Mouse (Mus musculus) cerebellum, adult 11-12 months (tissue): Measurements from ENCODE around the gene Sstr2.

Source experiments
- DNase-seq: peaks from one replicate; pipeline ENCODE4 v3.0.0; 2022

Gene Sstr2

GRCm38 (mm10) chr11:113621001-113621400 is 1.9 kb downstream of the Sstr2 start:
- DNase-seq = no peak

DNA sequence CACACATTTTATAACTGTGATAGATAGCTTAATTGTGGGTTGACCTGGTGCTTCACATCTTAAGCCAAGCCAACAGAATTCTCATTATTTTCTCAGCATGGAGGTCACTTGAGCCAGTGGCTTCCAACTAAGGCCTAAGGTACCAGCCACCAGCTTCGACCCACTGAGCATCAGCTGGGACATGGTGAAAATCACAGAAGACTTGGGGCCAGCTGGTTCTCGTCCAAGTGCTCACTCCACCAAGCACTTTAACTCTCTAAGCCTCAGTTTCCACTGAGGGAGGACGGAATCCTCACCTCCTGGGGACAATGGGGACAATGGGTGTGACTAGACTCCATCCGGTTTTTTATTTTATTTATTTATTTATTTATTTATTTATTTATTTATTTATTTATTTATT is 2.9 kb downstream of the Sstr2 start:
- no peak for DNase-seq

DNA sequence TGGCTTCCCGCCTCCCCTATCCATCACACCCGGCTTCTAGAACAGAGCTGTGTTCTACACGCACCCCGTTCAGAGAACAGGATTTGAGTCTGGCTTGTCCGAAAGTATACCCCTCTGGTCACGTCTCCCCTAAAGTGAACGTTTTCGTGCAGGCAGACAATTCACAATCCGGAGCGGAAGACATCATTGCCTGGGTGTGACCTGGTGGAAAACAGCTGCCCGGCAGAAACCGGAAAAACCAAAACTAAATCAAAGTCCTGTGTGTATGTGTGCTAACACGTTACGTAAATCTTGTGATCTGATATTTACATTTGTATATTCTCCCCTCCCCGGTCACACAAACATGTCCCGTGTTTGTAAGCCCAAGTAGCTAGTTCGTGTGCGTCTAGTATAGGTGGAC is 6.3 kb downstream of the Sstr2 start:
- DNase-seq = no peak

GRCm38 (mm10) chr11:113627785-113628184 is 8.6 kb downstream of the Sstr2 start:
- DNase-seq = no peak

GRCm38 (mm10) chr11:113630642-113631041 is 11.5 kb downstream of the Sstr2 start:
- no peak for DNase-seq

GRCm38 (mm10) chr11:113631302-113631701 is 12.2 kb downstream of the Sstr2 start:
- no peak for DNase-seq

GRCm38 (mm10) chr11:113631862-113632261 is 12.7 kb downstream of the Sstr2 start:
- no peak for DNase-seq

GRCm38 (mm10) chr11:113632303-113632702 is 13.2 kb downstream of the Sstr2 start:
- no peak for DNase-seq

- no peak for DNase-seq
These were observed 14.3 kb downstream of the Sstr2 start for GRCm38 (mm10) chr11:113633398-113633797.

DNA sequence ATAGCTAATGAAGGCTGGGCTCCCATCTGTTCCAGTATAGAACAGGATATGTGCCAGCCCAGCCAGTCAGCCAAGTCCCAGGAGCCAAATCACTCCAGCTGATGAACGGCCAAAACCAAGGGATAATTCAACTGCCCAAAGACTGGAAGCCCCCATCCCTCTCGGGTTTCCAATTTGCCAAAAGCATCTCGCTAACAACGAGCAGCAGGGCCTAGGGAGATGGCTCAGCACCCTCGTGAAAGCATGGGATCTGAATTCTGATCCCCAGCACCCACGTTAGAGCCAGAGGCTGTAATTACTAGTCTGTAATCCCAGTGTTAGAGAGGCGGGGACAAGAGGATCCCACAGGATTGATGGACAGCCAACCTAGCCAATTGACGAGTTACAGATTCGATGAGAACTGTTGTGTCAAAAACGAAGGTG is 15.6 kb downstream of the Sstr2 start:
- no peak for DNase-seq

- no peak for DNase-seq
These were observed 19.5 kb downstream of the Sstr2 start for GRCm38 (mm10) chr11:113638680-113639079.

DNA sequence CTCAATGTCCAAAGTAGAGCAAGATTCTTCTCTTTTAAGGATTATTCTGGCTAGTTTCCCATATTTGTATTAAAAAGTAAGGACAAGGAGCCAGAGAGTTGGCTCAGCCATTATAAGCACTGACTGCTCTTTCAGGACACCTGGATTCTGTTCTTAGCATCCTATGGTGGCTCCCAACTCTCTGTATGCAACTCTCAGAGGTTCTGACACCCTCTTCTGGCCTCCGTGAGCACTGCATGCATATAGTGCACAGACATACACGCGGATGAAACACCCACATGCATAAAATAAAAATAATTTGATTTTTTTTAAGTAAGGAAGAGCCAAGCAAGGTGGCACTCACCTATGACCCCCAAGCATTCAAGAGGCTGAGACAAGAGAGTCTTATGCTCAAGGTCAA is 26.0 kb downstream of the Sstr2 start:
- no peak for DNase-seq

DNA sequence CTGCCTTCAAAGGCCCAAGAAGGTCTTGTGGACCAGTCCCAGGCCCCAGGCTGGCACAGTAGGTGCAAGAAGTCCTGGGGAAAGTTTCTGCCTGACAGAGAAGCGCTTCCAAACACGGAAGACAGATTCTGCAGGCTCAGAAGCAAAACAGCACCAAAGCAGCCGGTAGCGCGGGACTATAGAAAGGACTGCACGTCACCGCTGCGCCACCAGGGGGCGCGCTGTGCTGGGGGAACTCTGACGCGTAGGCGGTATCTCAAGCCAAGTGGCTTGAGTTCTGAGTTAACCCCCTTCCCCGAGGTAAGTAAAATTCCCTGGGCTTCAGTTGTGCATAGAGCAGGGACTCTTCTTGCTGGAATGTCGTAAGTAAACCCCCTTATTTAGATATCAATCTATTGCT is 29.0 kb downstream of the Sstr2 start:
- peak; percentile 81 for DNase-seq

DNA sequence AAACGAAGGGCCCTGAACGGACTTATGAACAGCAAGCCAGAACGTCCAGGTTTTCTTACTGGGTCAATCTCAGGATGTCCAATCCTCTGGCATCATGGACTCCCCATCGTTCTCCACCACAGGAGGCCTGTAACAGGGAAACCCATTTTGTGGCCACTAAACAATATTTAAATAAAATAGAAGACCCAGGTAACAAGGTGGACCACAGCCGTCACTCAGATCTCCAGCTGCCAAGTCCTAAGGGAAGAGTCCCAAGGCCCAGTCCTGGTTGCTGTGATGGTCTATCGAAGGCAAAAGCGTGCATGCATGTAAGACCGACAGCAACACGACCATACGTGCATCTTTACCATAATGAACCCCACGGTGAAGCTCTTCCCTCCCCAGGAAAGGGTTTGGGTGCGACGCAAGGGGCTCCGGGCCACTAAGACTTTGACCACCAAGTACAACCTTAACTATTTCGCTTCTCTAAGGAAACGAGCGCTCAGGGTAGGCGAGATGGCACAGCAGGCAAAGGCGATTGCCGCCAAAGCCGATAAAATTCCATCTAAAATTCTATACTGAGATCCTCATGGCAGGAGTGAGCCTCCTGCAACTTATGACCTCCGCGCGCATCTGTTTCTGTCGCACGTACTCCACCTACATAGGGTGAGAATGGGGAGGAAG is 29.7 kb downstream of the Sstr2 start, which contains the start of gene Cog1:
Cog1 (plus strand) TSS at position 480 of the 663 bp plus-strand sequence.
- peak; percentile 46 for DNase-seq

DNA sequence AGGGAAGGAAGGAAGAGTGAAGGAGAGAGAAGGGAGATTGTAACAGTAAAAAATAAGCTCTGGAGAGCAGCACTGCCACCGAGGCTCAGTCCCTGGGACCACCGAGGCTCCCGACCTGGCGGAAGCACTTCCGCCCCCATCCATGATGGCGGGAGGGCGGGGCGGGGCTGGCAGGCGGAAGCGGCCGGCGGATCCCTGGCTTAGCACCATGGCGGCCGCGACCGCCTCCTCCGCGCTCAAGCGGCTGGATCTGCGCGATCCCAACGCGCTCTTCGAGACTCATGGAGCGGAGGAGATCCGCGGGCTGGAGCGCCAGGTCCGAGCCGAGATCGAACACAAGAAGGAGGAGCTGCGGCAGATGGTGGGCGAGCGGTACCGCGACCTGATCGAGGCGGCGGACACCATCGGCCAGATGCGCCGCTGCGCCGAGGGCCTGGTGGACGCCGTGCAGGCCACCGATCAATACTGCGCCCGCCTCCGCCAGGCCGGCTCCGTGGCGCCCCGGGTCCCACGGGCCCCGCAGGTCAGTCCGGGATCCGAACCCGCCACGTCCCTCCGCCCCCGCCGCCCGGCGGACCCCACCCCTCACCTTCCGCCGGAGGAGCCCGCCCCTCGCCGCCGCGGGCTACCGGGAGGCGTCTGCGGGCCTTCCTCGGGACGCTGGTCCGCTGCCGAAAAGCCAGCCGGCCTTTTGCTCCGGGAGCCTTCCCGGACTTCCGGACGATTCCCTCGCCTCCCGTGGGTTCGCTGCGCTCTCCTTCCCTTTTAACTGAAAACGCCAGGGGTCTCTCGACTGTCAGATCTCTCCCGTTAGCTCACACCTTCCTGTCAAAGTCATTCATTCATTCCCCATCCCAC is 30.4 kb downstream of the Sstr2 start, which contains the start of gene Slc39a11:
Slc39a11 (minus strand) TSS at position 727 of the 858 bp plus-strand sequence.
- DNase-seq = peak; percentile 71

- DNase-seq = peak; percentile 68
These were observed 32.2 kb downstream of the Sstr2 start for GRCm38 (mm10) chr11:113651206-113651906.

- DNase-seq = peak; percentile 69
These were observed 32.7 kb downstream of the Sstr2 start for GRCm38 (mm10) chr11:113651907-113652273.

- DNase-seq = no peak
These were observed 33.4 kb downstream of the Sstr2 start for GRCm38 (mm10) chr11:113652516-113652915.

GRCm38 (mm10) chr11:113654105-113654504 is 35.0 kb downstream of the Sstr2 start:
- peak; percentile 52 for DNase-seq

- peak; percentile 51 for DNase-seq
These were observed 35.6 kb downstream of the Sstr2 start for GRCm38 (mm10) chr11:113654561-113655270.

- DNase-seq = peak; percentile 98
These were observed 37.4 kb downstream of the Sstr2 start for GRCm38 (mm10) chr11:113656511-113656932.

GRCm38 (mm10) chr11:113657221-113657620 is 38.1 kb downstream of the Sstr2 start:
- DNase-seq = peak; percentile 63

GRCm38 (mm10) chr11:113658319-113658718 is 39.2 kb downstream of the Sstr2 start:
- no peak for DNase-seq
